Mouse (Mus musculus) embryonic facial prominence, embryonic 11.5 days (tissue): ENCODE data around the gene Opn1sw. TPM values are rescaled to one million over a fixed set of nuclear protein-coding genes. Genes with fewer than 3 reads are reported as not detected.
"Not testable (repeated sequence)": the region's sequence is repeated elsewhere in the genome, so short reads cannot be mapped to it uniquely, and the experiment has no call there.

Experiments
- ATAC-seq: fragments of 200-750 bp; cut with Nextera tagmentation; replicated peaks from 2 replicates; pipeline ENCODE4 v1.8.0; 2017; ENCODE audit warnings: low read depth; ENCODE audit not compliant: insufficient number of reproducible peaks, low FRiP score, low TSS enrichment
- DNase-seq: peaks from one replicate; pipeline ENCODE4 v3.0.0-alpha.2; 2015; ENCODE audit warnings: low spot score
- H3K27ac ChIP-seq: fragments of 300-500 bp; sonication (generic); replicated peaks from 2 replicates; pipeline ENCODE4 v1.5.1; 2014; ENCODE audit warnings: mild to moderate bottlenecking, low read depth, low read length, control low read depth
- H3K27me3 ChIP-seq: fragments of 300-500 bp; sonication (generic); 2 replicates; pipeline ENCODE4 v1.6.1; 2014; ENCODE audit warnings: mild to moderate bottlenecking, low read length, moderate library complexity, mixed read lengths; ENCODE audit not compliant: control insufficient read depth, insufficient read depth
- H3K36me3 ChIP-seq: fragments of 300-500 bp; sonication (generic); replicated peaks from 2 replicates; pipeline ENCODE4 v1.6.1; 2014; ENCODE audit warnings: low read depth, mild to moderate bottlenecking, low read length, moderate library complexity, mixed read lengths; ENCODE audit not compliant: control insufficient read depth, insufficient read depth
- H3K4me1 ChIP-seq: fragments of 300-500 bp; sonication (generic); 2 replicates; pipeline ENCODE4 v1.6.1; 2014; ENCODE audit warnings: low read length, mixed read lengths; ENCODE audit not compliant: control insufficient read depth, insufficient read depth
- H3K4me2 ChIP-seq: fragments of 300-500 bp; sonication (generic); 2 replicates; pipeline ENCODE4 v1.6.1; 2014; ENCODE audit warnings: low read depth, mild to moderate bottlenecking, control low read depth, low read length, moderate library complexity
- H3K4me3 ChIP-seq: fragments of 300-500 bp; sonication (generic); 2 replicates; pipeline ENCODE4 v1.5.1; 2014; ENCODE audit warnings: low read depth, low read length, control low read depth
- H3K9ac ChIP-seq: fragments of 300-500 bp; sonication (generic); replicated peaks from 2 replicates; pipeline ENCODE4 v1.6.1; 2014; ENCODE audit warnings: mild to moderate bottlenecking, control low read depth, low read length
- H3K9me3 ChIP-seq: fragments of 300-500 bp; sonication (generic); replicated peaks from 2 replicates; pipeline ENCODE4 v1.6.1; 2016; ENCODE audit warnings: mild to moderate bottlenecking, low read length, inconsistent platforms, mixed read lengths; ENCODE audit not compliant: control insufficient read depth
- WGBS: fragments of 180-500 bp; shearing (Covaris S2); extraction: QIAGEN DNeasy Blood & Tissue Kit; methylation state at CpG from one replicate; pipeline ENCODE4 v1.1.7; 2014; 5-methylcytosine and 5-hydroxymethylcytosine counted together
- polyA plus RNA-seq: library from polyadenylated mRNA; unstranded; fragments of >200 nt; fragmentation: Nextera tagmentation; extraction: Ambion mirVana; gene quantifications from 2 replicates; pipeline ENCODE4 v1.2.1, GENCODE M21; 2014

Opn1sw gene
- polyA plus RNA-seq, 1 experiment from 2014 or later: 0.27 TPM

DNA sequence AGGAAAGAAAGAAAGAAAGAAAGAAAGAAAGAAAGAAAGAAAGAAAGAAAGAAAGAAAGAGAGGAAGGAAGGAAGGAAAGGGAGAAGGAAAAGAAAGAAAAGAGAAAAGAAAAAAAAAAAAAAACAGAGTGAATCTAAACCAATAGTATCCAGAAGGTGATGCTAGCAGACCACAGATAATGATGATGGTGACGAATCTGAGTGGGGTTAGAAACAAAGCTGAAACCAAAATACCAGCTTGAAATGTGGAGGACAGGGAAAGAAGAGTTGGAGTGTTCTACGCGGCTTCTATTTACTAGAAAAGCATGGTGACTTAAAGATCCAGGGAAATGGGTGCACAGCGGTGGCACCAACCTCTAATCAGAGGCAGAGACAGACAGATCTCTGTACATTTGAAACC lies 3.5 kb upstream of the Opn1sw start:
- Histone ChIP-seq H3K36me3 (no peaks in the 10 kb centered on the region), H3K27me3 (0 out of 2 replicates have a peak, but pooled peaks cover 12% of the 10 kb centered on the region), H3K9me3 (no peaks in the 10 kb centered on the region), H3K4me2 (no peak overlapping the region), H3K9ac (no peak overlapping the region), H3K4me1 (no peaks in the 10 kb centered on the region; the same call in 1 of the 2 replicates), H3K27ac (no peak overlapping the region), H3K4me3 (no peak overlapping the region)
- 66% methylated on average over 4 of the region's 4 CpGs for WGBS
- DNase-seq (no peak), ATAC-seq (no peak)

DNA sequence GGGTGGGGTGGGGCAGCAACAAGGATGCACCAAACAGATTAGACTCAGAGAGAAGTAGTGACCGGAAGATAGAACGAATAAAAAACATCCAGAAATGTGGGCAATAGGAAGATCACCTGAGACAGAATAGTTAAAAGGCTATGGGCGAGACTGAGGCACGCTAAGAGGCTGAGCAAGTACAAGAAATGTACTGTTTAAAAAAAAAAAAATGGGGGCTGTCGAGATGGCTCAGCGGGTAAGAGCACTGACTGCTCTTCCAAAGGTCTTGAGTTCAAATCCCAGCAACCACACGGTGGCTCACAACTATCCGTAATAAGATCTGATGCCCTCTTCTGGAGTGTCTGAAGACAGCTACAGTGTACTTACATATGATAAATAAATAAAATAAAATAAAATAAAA lies 3.0 kb upstream of the Opn1sw start:
- not testable (repeated sequence) for H3K4me2 ChIP-seq, ATAC-seq, H3K9me3 ChIP-seq, H3K27ac ChIP-seq, H3K4me1 ChIP-seq, DNase-seq, H3K36me3 ChIP-seq, H3K9ac ChIP-seq, H3K4me3 ChIP-seq
- H3K27me3 ChIP-seq: 0 out of 2 replicates have a peak, but pooled peaks cover 12% of the 10 kb centered on the region
- WGBS: 76% methylated on average over 8 of the region's 8 CpGs

DNA sequence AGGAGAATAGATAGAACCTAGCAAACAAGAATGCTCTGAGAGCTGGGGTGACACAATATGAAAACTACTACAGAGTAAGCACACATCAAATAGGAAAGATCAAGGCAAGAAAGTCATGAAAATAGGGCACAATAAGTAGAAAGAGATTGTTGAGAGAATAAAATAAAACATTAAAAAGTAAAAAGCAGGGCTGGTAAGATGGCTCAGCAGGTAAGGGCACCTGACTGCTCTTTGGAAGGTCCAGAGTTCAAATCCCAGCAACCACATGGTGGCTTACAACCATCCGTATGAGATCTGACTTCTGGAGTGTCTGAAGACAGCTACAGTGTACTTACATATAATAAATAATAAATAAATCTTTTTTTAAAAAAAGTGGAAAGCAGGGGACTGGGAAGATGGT lies 2.2 kb upstream of the Opn1sw start:
- H3K36me3 ChIP-seq, ATAC-seq, H3K4me1 ChIP-seq, H3K9me3 ChIP-seq, H3K4me3 ChIP-seq, H3K27ac ChIP-seq, H3K27me3 ChIP-seq, H3K4me2 ChIP-seq, H3K9ac ChIP-seq, DNase-seq: not testable (repeated sequence)
- 82% methylated on average over 1 of the region's 1 CpGs for WGBS

DNA sequence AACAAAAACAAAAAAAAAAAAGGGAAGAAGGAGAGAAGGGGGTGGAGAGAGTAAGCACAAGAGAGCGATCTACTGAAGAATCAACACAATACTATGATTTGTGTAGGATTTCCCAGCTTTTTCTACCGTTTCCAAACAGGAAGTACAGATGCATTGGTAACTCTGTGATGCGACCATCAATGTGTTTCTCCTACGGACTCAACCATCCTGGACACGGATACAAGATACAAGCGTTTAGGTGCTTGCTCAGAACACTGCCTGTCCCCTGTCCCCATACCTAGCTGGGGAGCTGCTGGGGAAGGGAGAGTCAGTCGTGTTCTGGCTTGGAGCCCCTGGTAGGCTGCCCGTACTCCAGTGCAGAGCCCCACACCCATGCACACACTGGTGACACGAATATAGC lies 1.2 kb upstream of the Opn1sw start:
- DNase-seq (no peak), ATAC-seq (no peak)
- no peaks in the 10 kb centered on the region for H3K9me3 ChIP-seq
- H3K27ac ChIP-seq: no peak overlapping the region
- no peaks in the 10 kb centered on the region; the same call in 1 of the 2 replicates for H3K4me1 ChIP-seq
- H3K4me2 ChIP-seq: no peak overlapping the region
- no peaks in the 10 kb centered on the region for H3K36me3 ChIP-seq
- no peak overlapping the region for H3K4me3 ChIP-seq
- 0 out of 2 replicates have a peak, but pooled peaks cover 2% of the 10 kb centered on the region for H3K27me3 ChIP-seq
- 52% methylated on average over 9 of the region's 9 CpGs for WGBS
- H3K9ac ChIP-seq: no peak overlapping the region

DNA sequence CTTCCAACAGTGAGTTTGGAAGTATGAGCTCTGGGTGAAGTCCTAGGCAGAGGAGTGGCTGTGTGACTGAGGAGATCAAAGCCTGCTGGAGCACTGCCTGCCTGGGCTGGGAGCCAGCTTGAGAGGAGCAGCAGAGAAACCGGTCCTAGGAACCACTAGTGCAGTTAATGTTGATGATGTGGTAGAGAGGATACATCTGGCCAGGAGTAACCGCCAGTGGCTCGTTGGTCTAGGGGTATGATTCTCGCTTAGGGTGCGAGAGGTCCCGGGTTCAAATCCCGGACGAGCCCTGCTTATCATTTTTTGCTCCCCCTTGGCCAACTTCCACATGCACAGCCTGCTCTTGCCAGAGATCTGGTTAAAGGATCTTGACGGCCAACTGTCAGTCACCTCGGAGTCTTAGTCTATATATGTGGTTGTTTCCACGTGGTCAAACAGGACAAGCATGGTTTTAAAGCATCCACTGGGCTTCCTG lies 375 bp upstream of the Opn1sw start:
- Histone ChIP-seq H3K27ac (no peak overlapping the region), H3K27me3 (no peaks in the 10 kb centered on the region), H3K4me2 (peak overlapping the region; percentile 28; the same call in 1 of the 2 replicates), H3K9me3 (no peaks in the 10 kb centered on the region), H3K36me3 (no peaks in the 10 kb centered on the region), H3K4me1 (no peaks in the 10 kb centered on the region; the same call in 1 of the 2 replicates), H3K9ac (no peak overlapping the region), H3K4me3 (no peak overlapping the region; the same call in 1 of the 2 replicates)
- peak; percentile 60 for ATAC-seq
- DNase-seq: peak; percentile 58
- 16% methylated on average over 11 of the region's 11 CpGs for WGBS

DNA sequence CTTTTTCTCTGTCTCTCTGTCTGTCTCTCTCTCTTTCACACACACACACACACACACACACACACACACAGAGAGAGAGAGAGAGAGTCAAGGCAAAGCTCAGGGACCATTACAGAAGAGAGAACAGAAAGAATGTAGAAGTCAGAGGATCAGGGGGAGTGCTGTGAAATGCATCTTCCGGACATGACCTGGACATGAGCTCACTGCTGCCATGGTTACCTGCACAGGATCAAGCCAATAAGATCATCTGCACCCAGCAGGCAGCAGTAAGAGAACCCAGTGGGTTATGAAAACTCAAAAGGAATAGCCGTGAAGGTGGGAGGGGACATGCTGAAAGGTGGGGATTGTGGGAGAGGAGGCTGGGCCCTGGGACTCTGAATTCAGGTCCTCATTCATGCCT lies 5.8 kb downstream of the Opn1sw start:
- H3K36me3 ChIP-seq: 0 out of 2 replicates have a peak, but pooled peaks cover 2% of the 10 kb centered on the region
- WGBS: 53% methylated on average over 2 of the region's 2 CpGs
- no peak overlapping the region for H3K9ac ChIP-seq
- H3K4me2 ChIP-seq: no peak overlapping the region
- no peaks in the 10 kb centered on the region; the same call in 1 of the 2 replicates for H3K4me1 ChIP-seq
- H3K27ac ChIP-seq: no peak overlapping the region
- DNase-seq (no peak), ATAC-seq (no peak)
- H3K4me3 ChIP-seq: no peak overlapping the region
- no peaks in the 10 kb centered on the region for H3K9me3 ChIP-seq
- H3K27me3 ChIP-seq: no peaks in the 10 kb centered on the region

DNA sequence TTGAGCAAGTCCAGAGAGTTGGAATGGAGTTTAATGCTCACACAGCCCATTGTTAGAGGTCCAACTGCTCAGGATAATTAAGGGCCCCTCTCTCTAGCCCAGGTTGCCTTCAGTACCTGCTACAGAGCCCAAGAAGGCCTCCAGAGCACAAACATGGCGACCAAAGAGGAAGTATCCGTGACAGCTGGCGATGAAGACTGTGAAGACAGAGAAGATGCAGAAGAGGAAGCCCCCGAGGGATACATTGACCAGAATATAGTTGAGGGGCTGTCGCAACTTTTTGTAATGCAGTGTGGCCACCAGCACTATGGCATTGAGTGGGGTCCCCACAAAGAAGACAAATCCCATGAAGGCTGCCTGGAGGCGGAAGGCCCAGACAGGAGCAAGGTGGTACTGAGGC lies 8.3 kb downstream of the Opn1sw start:
- DNase-seq (no peak), ATAC-seq (no peak; the same call in 1 of the 2 replicates)
- Histone ChIP-seq H3K4me1 (no peaks in the 10 kb centered on the region), H3K9me3 (no peaks in the 10 kb centered on the region), H3K4me2 (no peak overlapping the region), H3K27me3 (no peaks in the 10 kb centered on the region), H3K9ac (no peak overlapping the region), H3K27ac (no peak overlapping the region), H3K4me3 (no peak overlapping the region), H3K36me3 (0 out of 2 replicates have a peak, but pooled peaks cover 2% of the 10 kb centered on the region)
- WGBS: 87% methylated on average over 6 of the region's 6 CpGs

DNA sequence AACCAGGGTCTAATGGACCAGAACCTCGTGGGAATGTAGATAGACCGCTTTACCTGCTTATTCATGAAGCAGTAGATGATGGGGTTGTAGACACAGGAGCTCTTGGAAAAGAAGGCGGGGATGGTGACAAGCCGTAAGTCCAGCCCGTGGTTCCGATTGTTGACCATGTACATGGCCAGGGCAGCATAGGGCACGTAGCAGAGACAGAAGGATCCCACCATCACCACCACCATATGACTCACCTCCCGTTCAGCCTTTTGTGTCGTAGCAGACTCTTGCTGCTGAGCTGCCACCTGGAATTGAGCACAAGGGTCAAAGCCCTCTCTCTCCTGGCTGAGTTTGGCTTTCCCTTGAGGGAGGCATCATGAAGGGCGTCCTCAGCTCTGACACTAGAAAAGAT lies 9.6 kb downstream of the Opn1sw start:
- H3K4me1 ChIP-seq: no peaks in the 10 kb centered on the region
- H3K36me3 ChIP-seq: peaks cover 2% of the 10 kb centered on the region; the same call in 1 of the 2 replicates

More for the DNA sequence above, 9.6 kb downstream of the Opn1sw start:
- H3K4me2 ChIP-seq: no peak overlapping the region
- no peak overlapping the region for H3K9ac ChIP-seq
- no peak overlapping the region for H3K4me3 ChIP-seq
- no peak for ATAC-seq
- H3K27me3 ChIP-seq: no peaks in the 10 kb centered on the region
- H3K27ac ChIP-seq: no peak overlapping the region
- WGBS: 90% methylated on average over 10 of the region's 10 CpGs
- no peak for DNase-seq
- no peaks in the 10 kb centered on the region for H3K9me3 ChIP-seq
